Mouse (Mus musculus) neural tube, embryonic 13.5 days (tissue): Measurements from ENCODE around the gene Anxa4. TPM values are rescaled to one million over a fixed set of nuclear protein-coding genes. Genes with fewer than 3 reads are reported as not detected.

Experiments used
- ATAC-seq: fragments of 200-750 bp; cut with Nextera tagmentation; 2 replicates; pipeline ENCODE4 v1.8.0; 2017; ENCODE audit warnings: low read depth, mild to moderate bottlenecking, moderate TSS enrichment, moderate library complexity
- H3K27ac ChIP-seq: fragments of 300-500 bp; sonication (generic); replicated peaks from 2 replicates; pipeline ENCODE4 v1.5.1; 2015; ENCODE audit warnings: moderate library complexity, mild to moderate bottlenecking, inconsistent platforms
- H3K27me3 ChIP-seq: fragments of 300-500 bp; sonication (generic); 2 replicates; pipeline ENCODE4 v1.6.1; 2015; ENCODE audit warnings: mild to moderate bottlenecking, inconsistent platforms
- H3K36me3 ChIP-seq: fragments of 300-500 bp; sonication (generic); 2 replicates; pipeline ENCODE4 v1.6.1; 2015; ENCODE audit warnings: mild to moderate bottlenecking, inconsistent platforms
- H3K4me1 ChIP-seq: fragments of 300-500 bp; sonication (generic); replicated peaks from 2 replicates; pipeline ENCODE4 v1.6.1; 2015; ENCODE audit warnings: inconsistent platforms
- H3K4me2 ChIP-seq: fragments of 300-500 bp; sonication (generic); 2 replicates; pipeline ENCODE4 v1.6.1; 2015; ENCODE audit warnings: inconsistent platforms, mild to moderate bottlenecking, moderate library complexity
- H3K4me3 ChIP-seq: fragments of 300-500 bp; sonication (generic); 2 replicates; pipeline ENCODE4 v1.5.1; 2015; ENCODE audit warnings: mild to moderate bottlenecking, inconsistent platforms
- H3K9ac ChIP-seq: fragments of 300-500 bp; sonication (generic); 2 replicates; pipeline ENCODE4 v1.6.1; 2015; ENCODE audit warnings: moderate library complexity, mild to moderate bottlenecking, inconsistent platforms
- H3K9me3 ChIP-seq: fragments of 300-500 bp; sonication (generic); 2 replicates; pipeline ENCODE4 v1.6.1; 2016; ENCODE audit warnings: inconsistent platforms
- WGBS: fragments of 180-500 bp; shearing (Covaris S2); methylation state at CpG from one replicate; pipeline ENCODE4 v1.1.7; 2015; 5-methylcytosine and 5-hydroxymethylcytosine counted together
- polyA plus RNA-seq: library from polyadenylated mRNA; unstranded; fragments of >200 nt; fragmentation: Nextera tagmentation; extraction: Ambion mirVana; gene quantifications from 2 replicates; pipeline ENCODE4 v1.2.1, GENCODE M21; 2015

Anxa4 gene
- 5.2 and 6.8 TPM in 2 replicates for polyA plus RNA-seq

GRCm38 (mm10) chr6:86793021-86793815 is at the start of gene Anxa4:
Gene Anxa4 (minus strand): TSS chr6:86793584.
- H3K36me3 ChIP-seq = no peaks in the 10 kb centered on the region
- no peak within 1 kb of the TSS for H3K27ac ChIP-seq
- H3K9me3 ChIP-seq = no peaks in the 10 kb centered on the region
- H3K4me1 ChIP-seq = peaks cover 16% of the 10 kb centered on the region
- H3K4me2 ChIP-seq = peak within 1 kb of the TSS; percentile 81
- H3K4me3 ChIP-seq = peak within 1 kb of the TSS; percentile 45
- peak within 1 kb of the TSS; percentile 57 for H3K9ac ChIP-seq
- under 1% methylated on average over 41 of the region's 41 CpGs for WGBS
- H3K27me3 ChIP-seq = peaks cover 40% of the 10 kb centered on the region
- ATAC-seq = 0 out of 2 replicates have a peak, but pooled peaks have one; percentile 47

- H3K9me3 ChIP-seq = no peaks in the 10 kb centered on the region
- no peak overlapping the region for H3K27ac ChIP-seq
- H3K4me2 ChIP-seq = no peak overlapping the region
- 59% methylated on average over 3 of the region's 3 CpGs for WGBS
- no peak overlapping the region for H3K9ac ChIP-seq
- no peaks in the 10 kb centered on the region for H3K4me1 ChIP-seq
- no peak overlapping the region for H3K4me3 ChIP-seq
- no peak for ATAC-seq
- H3K27me3 ChIP-seq = no peaks in the 10 kb centered on the region
- no peaks in the 10 kb centered on the region for H3K36me3 ChIP-seq
These were observed 48.6 kb upstream of the Anxa4 start for GRCm38 (mm10) chr6:86841949-86842348.

- WGBS = 78% methylated on average over 2 of the region's 2 CpGs
- Histone ChIP-seq H3K4me1 (no peaks in the 10 kb centered on the region), H3K27me3 (no peaks in the 10 kb centered on the region), H3K36me3 (no peaks in the 10 kb centered on the region), H3K4me3 (no peak overlapping the region), H3K4me2 (no peak overlapping the region), H3K27ac (no peak overlapping the region), H3K9me3 (no peaks in the 10 kb centered on the region), H3K9ac (no peak overlapping the region)
- no peak for ATAC-seq
These were observed 45.7 kb upstream of the Anxa4 start for GRCm38 (mm10) chr6:86839089-86839488.

- Histone ChIP-seq H3K36me3 (no peaks in the 10 kb centered on the region), H3K4me1 (no peaks in the 10 kb centered on the region), H3K9ac (no peak overlapping the region), H3K4me2 (no peak overlapping the region), H3K4me3 (no peak overlapping the region), H3K27me3 (no peaks in the 10 kb centered on the region), H3K27ac (no peak overlapping the region), H3K9me3 (no peaks in the 10 kb centered on the region)
- 87% methylated on average over 13 of the region's 13 CpGs for WGBS
- ATAC-seq = no peak
These were observed 39.6 kb upstream of the Anxa4 start for GRCm38 (mm10) chr6:86832802-86833502.

GRCm38 (mm10) chr6:86830738-86831500 is 37.5 kb upstream of the Anxa4 start:
- Histone ChIP-seq H3K4me1 (no peaks in the 10 kb centered on the region), H3K9ac (no peak overlapping the region), H3K27me3 (no peaks in the 10 kb centered on the region), H3K36me3 (no peaks in the 10 kb centered on the region), H3K4me3 (no peak overlapping the region), H3K27ac (0 out of 2 replicates have a peak overlapping the region, but pooled peaks have one; percentile 2), H3K4me2 (no peak overlapping the region), H3K9me3 (no peaks in the 10 kb centered on the region)
- 79% methylated on average over 10 of the region's 10 CpGs for WGBS
- no peak for ATAC-seq

- no peak overlapping the region for H3K27ac ChIP-seq
- no peaks in the 10 kb centered on the region for H3K9me3 ChIP-seq
- H3K9ac ChIP-seq = no peak overlapping the region
- H3K36me3 ChIP-seq = no peaks in the 10 kb centered on the region
- no peaks in the 10 kb centered on the region for H3K4me1 ChIP-seq
- no peak overlapping the region for H3K4me3 ChIP-seq
- WGBS = 85% methylated on average over 6 of the region's 6 CpGs
- H3K27me3 ChIP-seq = no peaks in the 10 kb centered on the region
- H3K4me2 ChIP-seq = no peak overlapping the region
- no peak for ATAC-seq
These were observed 36.4 kb upstream of the Anxa4 start for GRCm38 (mm10) chr6:86829768-86830167.

- H3K9me3 ChIP-seq = no peaks in the 10 kb centered on the region
- WGBS = 91% methylated on average over 2 of the region's 2 CpGs
- no peak overlapping the region for H3K9ac ChIP-seq
- no peak overlapping the region for H3K4me2 ChIP-seq
- peaks cover 6% of the 10 kb centered on the region for H3K4me1 ChIP-seq
- H3K36me3 ChIP-seq = no peaks in the 10 kb centered on the region
- ATAC-seq = no peak
- peaks cover 9% of the 10 kb centered on the region; the same call in 1 of the 2 replicates for H3K27me3 ChIP-seq
- no peak overlapping the region for H3K4me3 ChIP-seq
- no peak overlapping the region for H3K27ac ChIP-seq
These were observed 34.0 kb upstream of the Anxa4 start for GRCm38 (mm10) chr6:86827432-86827831.

- Histone ChIP-seq H3K4me2 (no peak overlapping the region), H3K9ac (no peak overlapping the region), H3K27me3 (peaks cover 9% of the 10 kb centered on the region; the same call in 1 of the 2 replicates), H3K27ac (no peak overlapping the region), H3K4me3 (no peak overlapping the region), H3K36me3 (no peaks in the 10 kb centered on the region), H3K4me1 (peaks cover 10% of the 10 kb centered on the region), H3K9me3 (no peaks in the 10 kb centered on the region)
- WGBS = 91% methylated on average over 7 of the region's 7 CpGs
- ATAC-seq = no peak
These were observed 31.0 kb upstream of the Anxa4 start for GRCm38 (mm10) chr6:86824401-86824800.

GRCm38 (mm10) chr6:86823824-86824223 is 30.4 kb upstream of the Anxa4 start:
- Histone ChIP-seq H3K27ac (no peak overlapping the region), H3K4me1 (peaks cover 10% of the 10 kb centered on the region), H3K9me3 (no peaks in the 10 kb centered on the region), H3K27me3 (peaks cover 9% of the 10 kb centered on the region; the same call in 1 of the 2 replicates), H3K9ac (no peak overlapping the region), H3K4me2 (no peak overlapping the region), H3K36me3 (no peaks in the 10 kb centered on the region), H3K4me3 (no peak overlapping the region)
- 49% methylated on average over 10 of the region's 10 CpGs for WGBS
- no peak for ATAC-seq

GRCm38 (mm10) chr6:86823051-86823431 is 29.7 kb upstream of the Anxa4 start:
- H3K4me3 ChIP-seq = peak overlapping the region; percentile 13; the same call in 1 of the 2 replicates
- no peak for ATAC-seq
- H3K36me3 ChIP-seq = no peaks in the 10 kb centered on the region
- H3K4me2 ChIP-seq = peak overlapping the region; percentile 49
- no peak overlapping the region for H3K27ac ChIP-seq
- H3K4me1 ChIP-seq = peaks cover 10% of the 10 kb centered on the region
- H3K9ac ChIP-seq = no peak overlapping the region
- peaks cover 9% of the 10 kb centered on the region; the same call in 1 of the 2 replicates for H3K27me3 ChIP-seq
- H3K9me3 ChIP-seq = no peaks in the 10 kb centered on the region
- 44% methylated on average over 9 of the region's 9 CpGs for WGBS

GRCm38 (mm10) chr6:86822285-86823050 is 29.1 kb upstream of the Anxa4 start:
- Histone ChIP-seq H3K36me3 (no peaks in the 10 kb centered on the region), H3K4me2 (peak overlapping the region; percentile 49), H3K9ac (peak overlapping the region; percentile 57), H3K4me1 (peaks cover 10% of the 10 kb centered on the region), H3K27ac (no peak overlapping the region), H3K9me3 (no peaks in the 10 kb centered on the region), H3K27me3 (peaks cover 9% of the 10 kb centered on the region; the same call in 1 of the 2 replicates), H3K4me3 (peak overlapping the region; percentile 13)
- WGBS = 6% methylated on average over 19 of the region's 19 CpGs
- ATAC-seq = peak; percentile 43; the same call in 1 of the 2 replicates
